Mouse (Mus musculus) heart, adult 8-10 months (tissue): ENCODE measurements at regions not wholly inside any gene's neighbourhood (a gene's known extent, or its start where the extent isn't known, plus 50 kb on each side); places are given as distances from the start of the nearest gene placed in this dataset.
"Not testable (repeated sequence)": the region's sequence is repeated elsewhere in the genome, so short reads cannot be mapped to it uniquely, and the experiment has no call there.

ENCODE experiments used
- DNase-seq: peaks from one replicate; pipeline ENCODE4 v3.0.0; 2022; ENCODE audit warnings: low spot score

DNA sequence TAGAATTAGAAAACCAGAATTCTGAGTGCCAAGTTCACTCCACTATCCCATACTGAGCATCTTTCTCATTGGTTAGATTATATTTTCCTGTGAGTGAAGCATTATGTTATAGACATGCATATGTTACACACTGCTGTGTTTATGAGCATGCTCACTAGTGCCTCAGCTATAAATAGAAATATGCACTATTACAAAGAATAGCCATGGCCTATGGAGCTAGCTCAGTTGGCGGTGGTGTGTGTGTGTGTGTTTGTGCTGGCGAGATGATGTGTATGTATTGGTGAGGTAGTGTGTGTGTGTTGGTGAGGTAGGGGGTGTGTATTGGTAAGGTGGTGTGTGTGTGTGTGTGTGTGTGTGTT lies 106.2 kb downstream of the Sec31a start:
- no peak for DNase-seq

DNA sequence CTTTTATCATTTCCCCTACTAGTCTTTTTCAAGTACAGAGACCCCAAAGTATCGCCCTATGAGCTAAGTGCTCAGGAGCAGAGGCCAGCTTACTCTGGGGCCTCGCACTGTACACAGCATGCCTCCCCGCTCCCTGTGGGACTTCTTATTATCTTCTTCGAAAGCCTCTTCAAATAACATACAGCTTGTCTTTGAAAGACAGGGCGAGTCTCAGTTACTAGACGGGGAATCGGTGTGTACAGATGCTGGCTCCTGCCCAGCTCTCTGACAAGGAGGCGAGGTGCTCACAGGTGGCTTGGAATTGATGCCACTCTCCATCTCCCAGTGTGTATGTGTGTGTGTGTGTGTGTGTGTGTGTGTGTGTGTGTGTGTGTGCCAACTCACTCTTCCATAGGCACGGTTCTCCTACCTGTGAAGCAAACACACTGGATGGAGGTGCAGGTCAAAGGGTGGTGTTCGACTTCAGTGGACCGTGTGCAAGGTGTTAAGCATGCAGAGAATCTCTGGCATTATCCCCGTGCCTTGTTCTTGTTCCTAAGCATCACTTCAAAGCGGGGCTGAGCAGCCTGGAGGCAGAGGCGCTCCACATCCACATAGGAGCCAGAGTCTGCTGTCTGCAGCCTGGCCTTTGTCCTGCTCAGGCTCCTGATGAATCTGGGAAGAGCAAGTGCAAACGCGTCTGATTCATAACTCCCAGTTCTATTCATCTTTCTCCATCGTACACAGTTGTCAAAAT lies 106.8 kb downstream of the Sec31a start:
- no peak for DNase-seq

DNA sequence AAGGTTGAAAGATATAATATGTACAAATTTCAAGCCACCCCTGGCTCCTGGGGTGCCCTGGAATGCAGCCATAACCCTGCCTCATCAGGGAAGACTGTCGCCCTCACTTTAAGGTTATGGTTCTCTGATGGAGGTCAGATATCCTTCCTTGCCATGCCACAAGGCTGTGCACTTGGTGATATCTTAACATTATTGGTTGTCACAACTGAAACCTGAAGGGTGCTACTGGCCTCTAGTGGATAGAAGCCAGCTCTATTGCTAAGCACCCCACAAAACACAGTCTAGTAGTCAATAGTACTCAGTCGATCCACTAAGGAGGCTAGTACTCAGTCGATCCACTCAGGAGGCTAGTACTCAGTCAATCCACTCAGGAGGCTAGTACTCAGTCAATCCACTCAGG lies 111.6 kb downstream of the Sec31a start:
- no peak for DNase-seq

DNA sequence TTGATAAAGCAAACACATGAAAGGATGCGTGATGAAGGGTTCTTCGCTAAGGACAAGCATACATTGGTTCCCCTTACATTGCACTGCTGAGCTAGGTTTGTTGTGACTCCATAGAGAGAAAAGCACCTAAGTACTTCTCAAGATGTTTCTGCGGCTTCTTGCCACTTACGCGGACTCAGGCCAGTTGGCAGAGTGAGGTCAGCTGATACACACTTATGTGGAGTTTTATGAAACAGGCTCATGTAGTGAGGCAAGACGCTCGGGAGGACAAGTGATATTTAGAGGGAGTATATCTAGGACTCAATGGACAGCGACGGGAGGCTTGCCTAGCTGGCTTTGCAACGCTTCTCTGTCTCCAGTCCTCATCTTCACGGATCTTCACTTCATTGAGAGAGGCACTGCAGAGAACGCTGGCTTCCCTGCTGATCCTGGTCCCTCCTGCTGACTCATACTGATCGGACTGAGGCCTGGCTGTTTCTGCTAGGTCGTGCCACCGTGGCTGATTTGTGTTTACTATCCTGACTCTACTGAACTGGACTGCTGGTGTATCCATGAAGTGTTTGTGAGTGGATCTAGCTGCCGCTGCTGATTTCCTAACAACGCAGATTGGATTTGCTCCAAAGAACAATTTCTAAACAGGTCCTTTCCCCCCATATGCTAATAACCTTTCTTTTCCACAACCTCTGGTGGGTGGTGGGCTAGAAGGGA lies 113.8 kb downstream of the Sec31a start:
- DNase-seq, result no peak

DNA sequence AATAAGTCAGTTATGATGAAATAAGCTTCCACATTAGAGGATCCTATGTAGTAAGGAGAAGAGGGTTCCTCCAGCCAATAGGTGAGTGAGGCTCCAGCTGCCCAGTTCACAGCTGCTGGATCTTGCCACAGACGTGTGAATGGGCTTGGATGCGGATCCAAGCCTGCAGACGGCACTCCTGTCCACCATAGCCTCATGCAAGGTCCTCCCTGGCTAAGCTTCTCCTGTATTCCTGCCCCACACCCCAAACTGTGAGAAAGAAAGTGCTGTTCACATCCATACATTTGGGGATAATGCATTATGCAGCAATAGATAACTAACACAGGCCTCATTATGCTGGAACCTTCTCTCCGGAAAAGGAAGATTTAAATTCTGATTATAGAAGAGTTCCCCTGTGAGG lies 116.9 kb downstream of the Sec31a start:
- no peak for DNase-seq

DNA sequence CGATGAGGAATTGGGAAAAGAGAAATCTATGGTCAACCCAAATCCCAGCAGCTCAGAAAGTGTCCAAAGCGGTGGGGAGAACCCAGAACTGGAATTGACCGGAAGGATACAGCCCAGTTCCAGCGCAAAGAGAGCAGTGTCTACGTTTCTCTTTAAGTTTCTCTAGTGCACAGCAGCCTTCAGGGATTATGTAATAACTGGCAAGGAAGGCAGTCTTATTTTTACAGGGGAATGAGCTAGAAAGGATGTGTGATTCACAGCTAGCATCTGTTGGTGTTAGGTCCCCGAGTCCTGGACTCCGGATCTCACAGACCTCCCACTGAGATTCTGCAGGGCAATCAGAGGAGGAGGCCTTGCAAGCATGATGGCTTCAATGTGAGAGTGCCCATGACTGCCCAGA lies 121.8 kb downstream of the Sec31a start:
- peak; percentile 3 for DNase-seq

DNA sequence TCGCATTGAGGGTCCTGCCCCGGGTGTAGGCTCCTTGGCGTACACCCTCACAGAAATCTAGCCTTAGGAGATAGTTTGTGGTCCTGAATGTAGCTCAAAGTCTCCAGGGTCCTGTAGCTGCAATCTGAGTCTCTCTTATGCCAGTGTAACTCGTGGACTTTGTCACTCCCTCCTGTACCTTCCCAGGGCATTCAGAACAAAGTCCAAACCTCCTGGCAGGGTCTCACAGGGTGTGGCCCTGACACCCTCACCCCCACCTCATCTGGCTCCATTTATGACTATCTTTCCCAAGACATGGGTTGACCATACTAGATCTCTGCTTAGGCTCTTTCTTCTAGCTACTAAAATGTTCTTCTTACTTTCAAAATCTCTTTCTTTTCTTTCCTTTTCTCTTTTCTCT lies 120.6 kb upstream of the Tmem150c start:
- no peak for DNase-seq

DNA sequence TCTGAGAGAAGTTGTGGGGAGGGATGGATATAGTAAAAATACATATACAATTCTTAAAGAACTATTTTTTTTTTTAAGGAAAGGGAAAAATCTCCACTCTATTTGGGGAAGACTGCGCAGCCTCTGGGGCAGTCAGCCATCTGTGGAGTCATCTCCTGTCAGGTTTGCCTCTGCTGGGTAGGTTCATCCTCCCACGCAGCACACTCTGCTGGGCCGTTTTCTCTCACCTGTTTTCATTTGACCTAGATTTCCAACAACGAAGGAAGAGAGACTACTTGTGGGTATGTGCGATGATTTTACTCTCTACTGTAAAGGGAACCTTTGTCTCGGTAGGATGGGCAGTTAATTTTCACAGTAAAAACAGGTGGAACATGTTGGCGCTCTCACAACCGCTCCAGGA lies 119.9 kb upstream of the Tmem150c start:
- no peak for DNase-seq

DNA sequence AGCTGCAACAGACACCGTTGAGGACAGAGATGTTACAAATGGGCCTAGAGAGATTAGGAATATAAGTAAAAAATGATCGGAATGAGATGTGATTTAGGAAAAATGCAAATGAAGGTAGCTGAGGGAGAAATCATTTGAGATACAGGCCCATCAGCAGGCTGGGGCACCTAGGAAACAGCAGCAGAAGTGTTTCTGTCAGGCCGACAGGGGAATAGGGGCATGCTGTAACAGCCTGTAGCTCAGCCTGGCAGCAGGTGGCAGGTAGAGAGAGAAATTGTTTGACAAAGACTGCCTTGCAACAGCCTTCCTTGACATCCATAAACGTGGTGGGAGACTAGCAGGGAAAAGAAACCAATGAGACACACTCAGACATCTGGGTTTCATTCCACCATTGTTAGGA lies 115.1 kb upstream of the Tmem150c start:
- DNase-seq, result no peak

DNA sequence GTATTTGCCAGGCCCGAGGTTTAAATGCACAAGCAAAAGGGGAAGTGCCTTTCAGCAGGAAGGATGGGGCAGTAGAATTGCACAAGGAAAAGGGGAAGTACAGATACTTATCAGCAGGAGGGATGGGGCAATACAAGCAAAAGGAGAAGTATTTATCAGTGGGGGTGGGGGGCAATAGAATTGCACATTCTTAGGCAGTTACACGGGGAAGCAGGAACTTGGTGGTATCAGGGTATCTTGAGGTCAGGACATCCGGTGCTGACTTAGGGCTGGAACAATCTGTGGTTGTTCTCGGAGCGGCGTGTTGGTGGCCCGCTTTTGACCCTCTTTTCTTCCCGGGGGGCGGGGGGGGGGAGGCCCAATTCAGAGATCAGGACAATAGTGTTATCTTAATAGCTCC lies 112.4 kb upstream of the Tmem150c start:
- not testable (repeated sequence) for DNase-seq

DNA sequence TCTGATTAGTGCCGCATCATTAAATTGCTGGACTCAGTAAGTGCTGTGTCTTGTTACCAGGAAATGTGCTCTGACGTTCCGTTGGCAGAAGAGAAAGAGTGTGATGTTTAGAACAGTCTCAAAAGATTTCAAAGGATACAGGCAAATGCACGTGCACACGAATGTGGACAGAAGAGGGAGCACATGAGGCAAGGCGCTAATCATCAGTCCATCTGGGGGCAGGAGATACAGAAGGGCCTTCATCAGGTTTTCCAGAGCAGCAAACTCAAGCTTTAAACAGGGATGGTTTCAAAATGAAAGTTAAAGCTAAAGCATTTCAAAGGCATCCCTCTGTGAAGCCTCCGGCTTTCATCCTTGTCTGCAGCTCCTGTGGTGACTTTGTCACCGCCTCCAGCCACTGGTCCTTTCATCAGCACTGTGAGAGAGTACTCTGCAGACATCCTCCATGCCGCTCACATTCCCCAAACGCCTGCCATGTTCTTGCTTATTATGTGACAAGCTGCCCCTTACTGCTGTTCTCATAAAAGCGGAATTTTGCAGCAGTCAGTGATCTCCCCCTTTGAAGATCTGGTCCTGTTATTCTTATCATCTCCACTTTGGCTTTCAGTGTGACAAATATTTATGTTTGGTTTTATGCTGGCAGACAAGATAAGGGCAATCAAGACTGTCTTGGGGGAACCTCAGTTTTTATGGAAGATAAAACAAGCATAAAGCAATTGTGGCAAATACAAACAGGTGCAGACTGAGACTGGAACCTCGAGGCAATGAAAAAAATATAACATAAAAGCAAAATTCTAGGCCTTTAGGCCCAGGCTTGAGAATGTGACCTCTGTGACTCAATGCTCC lies 111.5 kb upstream of the Tmem150c start:
- DNase-seq, result no peak

DNA sequence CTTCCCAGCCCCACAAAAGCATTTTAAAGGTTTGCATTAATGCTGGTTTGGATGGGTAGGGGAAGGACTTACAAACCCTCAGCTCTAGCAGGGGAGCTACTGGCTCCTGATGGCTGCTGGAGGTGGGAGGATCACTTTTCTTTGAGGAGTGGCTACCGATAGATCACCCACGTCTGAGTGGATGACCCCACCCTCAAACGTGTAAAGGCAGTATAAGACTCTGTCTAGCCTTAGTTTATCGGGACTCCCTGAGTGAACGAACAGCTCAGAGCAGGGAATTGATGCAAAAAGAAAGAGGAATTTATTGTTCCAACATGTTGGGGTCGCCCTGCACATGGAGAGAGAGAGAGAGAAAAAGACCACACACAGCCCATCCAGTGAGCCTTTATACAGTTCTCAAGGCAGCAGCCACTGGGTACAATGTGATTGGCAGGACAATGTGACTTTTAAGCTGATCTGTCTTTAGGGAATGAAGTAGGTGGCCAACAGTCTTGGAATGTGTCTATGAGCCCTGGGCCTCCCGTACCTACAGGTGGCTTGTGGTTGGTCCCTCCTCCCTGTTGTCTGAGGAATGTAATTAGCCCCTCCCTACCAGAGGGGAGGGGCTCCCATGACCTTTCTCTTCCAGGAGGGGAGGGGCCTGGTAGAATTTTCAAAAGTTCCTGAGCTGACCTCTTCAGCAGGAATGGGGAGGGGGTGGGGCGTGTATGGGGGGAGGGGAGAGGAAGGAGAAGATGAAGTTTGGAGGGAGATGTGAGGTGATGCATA lies 108.7 kb upstream of the Tmem150c start:
- DNase-seq, result no peak

DNA sequence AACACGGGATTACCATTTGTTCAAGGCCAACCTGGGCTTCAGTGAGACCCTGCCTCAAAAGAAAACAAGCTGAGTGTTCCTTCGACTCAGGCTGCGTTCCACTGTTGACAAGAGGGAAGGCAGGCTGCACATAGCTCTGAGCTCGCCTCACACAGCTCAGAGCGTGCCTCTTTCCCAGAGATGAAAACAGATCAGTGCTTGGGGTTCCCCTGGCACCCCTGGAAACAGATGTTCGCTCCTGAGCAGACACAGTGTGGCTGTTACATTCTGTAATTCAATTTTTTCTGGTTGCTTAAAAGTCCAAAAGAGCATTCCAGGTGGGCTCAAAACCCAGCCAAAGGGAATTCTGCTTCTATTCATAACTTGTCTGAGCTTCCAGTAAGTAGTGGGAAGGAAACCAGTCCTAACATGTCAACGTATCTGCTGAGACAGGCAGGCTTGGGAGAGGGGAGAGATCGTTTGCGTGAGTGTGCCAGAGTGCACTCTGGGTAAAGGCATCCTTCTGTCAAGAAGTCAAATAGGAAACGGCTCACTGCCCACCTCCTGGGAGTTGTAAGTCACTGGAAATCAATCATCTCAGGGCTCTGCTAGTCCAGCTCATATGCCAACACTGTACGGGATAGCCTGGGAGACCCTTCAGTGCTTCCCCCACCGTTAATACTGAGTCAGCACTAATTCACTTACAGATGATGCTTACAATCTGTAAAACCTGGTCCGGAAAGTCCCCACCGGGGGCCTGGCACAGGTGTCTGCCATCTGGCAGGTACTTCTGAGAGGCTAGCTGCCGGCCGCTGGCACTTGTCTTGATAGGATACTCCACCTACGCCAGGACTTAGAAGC lies 107.3 kb upstream of the Tmem150c start:
- no peak for DNase-seq

DNA sequence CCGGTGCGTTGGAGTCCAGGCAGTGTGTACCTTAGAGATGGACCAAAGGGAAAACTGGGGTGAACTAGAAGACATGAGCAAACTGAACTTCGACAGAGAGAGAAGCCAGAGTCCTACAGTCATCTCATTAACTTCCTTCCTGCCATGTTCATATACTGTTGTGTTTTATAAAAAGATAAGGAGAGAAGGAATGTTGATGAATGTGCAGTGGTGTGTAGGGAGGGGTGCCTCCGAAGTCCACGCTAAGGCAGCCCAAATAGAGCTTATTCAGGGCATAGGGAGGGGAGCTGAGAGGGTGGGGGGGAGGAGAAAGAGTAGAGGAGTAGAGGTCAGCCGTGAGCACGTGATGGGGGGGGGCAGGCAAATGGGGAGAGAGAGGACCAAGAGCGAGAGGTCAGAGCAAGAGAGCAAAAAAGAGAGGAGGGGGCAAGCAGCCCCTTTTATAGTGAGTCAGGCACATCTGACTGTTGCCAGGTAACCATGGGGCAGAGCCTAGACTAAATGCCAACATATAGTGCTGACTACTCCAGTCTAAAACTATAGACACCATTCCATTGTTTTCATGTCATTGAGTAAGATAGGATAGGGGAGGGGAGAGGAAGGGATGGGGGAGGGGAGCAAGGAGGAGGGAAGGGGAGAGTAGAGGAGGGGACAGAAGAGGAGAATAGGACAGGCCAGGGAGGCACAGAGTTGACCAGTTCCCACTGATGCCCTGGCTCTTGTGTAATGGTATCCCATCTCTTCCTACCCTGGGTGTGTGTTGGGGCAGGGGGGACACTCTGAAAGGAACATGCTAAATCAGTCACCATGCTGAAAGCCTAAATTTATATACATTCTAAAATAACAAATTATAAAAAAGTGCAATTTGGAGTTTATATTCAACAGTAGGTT lies 100.4 kb upstream of the Tmem150c start:
- DNase-seq, result no peak

DNA sequence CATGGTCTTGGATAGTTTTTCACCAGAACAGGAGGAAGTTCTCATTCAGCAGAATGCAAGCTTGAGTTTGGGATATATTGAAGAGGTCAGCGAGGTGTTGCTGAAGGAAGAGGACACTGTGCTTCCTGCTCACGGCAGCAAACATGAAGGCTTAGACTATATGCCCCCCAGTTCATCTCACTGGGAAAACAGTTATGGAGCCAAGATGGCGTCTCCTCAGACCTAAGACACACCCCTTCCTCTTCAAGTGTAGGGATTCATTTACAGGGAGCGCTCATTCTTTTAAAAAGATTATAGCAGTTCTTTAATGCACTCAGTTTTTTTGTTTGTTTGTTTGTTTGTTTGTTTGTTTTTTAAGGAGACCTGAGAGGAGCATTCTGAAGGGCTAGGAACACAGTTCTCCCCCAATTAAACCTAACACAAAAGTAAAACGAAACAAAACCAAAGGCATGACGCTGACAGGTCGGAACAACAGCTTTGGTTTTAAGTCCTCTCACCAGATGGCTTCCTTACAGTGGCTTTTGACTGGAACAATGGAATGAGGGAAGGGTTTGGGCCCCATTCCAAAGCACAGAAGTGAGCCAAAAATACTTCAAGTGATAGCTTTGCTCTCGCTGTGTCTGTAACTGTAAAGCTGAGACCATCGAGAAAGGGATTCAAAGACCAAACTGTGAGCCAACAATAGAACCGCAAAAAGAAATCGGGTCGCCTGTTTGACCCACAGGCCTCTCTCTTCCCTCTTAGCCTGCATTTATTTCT lies 99.5 kb upstream of the Tmem150c start:
- DNase-seq, result peak; percentile 14

DNA sequence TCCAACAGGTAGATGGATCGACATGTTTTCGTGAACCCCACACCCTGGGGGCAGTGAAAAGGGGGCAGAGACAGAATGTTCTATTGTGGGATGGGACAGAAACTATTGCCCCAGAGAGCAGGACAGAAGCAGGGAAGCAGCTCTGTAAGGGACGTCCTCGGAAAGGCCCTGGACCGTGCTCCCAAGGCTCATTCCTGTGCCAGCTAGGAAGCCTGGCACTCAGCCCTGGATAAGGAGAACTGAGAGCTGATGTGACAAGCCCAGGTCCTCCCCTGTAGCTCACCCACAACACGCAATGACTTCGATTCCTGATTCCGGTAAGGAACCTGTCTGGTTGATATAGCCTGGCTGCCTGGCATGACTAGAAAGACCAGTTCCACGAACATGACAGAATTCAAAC lies 95.7 kb upstream of the Tmem150c start:
- no peak for DNase-seq

DNA sequence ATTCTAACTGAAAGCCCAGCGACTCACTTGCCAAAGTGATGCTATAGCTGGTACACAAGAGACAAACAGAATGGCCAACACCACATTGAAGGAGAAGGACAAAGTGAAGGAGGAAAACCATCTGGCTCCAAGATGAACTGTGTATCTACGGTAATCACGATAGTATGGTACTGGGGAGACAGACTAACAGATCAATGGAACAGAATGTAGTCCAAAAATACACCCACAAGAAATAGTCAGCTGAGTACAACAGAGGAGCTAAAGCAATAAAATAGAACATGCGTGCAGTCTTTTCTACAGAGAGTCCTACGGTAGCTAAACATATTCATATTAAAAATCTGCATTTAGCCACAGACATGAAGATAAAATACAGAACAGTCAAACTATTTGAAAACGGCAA lies 92.4 kb upstream of the Tmem150c start:
- no peak for DNase-seq

DNA sequence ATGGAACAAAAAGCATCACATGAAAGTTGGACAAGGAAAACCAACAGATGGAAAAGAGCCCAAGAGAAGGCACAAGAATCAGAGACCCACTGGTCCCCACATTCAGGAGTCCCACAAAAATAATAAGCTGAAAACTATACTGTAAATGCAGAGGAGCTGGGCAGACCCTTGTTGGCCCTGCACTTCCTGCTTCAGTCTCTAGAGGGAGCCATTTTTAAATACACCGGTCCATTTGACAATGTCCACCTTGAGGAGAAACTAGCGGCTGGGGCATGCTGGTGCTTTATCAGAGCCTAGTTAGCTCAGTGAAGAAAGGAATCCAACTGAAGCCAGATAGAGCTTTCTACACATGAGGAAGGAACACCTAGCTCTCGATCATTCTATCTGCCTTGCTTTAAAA lies 90.1 kb upstream of the Tmem150c start:
- no peak for DNase-seq

DNA sequence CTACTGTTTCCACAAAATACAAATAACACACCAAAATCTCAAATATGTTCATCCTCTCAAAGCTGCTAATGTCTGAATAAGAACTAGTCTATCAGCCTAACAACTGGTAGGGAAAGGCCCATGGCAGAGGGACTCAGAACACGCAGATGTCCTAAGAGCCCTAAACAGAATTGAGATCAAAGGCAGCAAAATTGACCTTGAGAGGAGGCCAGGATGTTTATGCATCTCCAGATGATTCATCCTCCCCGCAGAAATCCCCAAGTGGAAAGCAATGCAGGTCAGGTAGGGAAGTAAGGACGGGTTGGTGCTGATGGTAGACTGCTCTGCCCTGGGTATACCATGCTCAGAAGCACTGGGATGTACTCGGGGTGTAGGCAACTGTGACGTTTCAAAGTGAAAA lies 89.0 kb upstream of the Tmem150c start:
- DNase-seq, result no peak
